Mouse (Mus musculus): Measurements from ENCODE around the gene Upb1.

DNA sequence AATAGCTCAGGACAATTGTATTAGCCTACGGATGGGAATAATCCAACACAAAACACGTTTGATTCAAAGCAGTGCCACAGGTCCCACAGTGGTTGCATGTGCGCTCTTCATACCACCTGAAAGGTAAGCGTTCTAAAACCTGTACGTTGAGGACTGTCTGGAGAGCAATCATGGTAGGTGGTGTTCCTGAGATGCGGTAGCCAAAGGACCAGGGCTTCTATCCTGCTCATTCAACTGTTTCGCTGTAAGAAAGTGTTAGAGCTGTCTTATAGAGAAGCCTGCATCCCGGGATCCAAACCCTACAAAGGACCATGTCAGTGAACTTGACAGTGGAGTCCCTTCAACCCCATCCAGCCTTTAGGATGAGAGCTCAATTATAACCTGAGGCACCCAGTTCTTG lies 49.4 kb downstream of the Upb1 start:
- TF ChIP-seq CTCF (IDR thresholded peaks at IDR 0.05) (no peak), EP300 (IDR thresholded peaks at IDR 0.05; ENCODE audit: insufficient read depth, low read depth, low read length) (no peak)

Measured in heart, adult 2 months (tissue).